Mouse (Mus musculus): ENCODE results near the gene Crisp4. TPM values are rescaled to one million over a fixed set of nuclear protein-coding genes. Genes with fewer than 3 reads are reported as not detected.
A peak's percentile ranks its signal among the peaks of the same experiment; 100 is the strongest.

Crisp4 gene
- polyA plus RNA-seq (2015; fragmentation: Nextera tagmentation; extraction: Ambion mirVana), result not detected in 2 replicates

DNA sequence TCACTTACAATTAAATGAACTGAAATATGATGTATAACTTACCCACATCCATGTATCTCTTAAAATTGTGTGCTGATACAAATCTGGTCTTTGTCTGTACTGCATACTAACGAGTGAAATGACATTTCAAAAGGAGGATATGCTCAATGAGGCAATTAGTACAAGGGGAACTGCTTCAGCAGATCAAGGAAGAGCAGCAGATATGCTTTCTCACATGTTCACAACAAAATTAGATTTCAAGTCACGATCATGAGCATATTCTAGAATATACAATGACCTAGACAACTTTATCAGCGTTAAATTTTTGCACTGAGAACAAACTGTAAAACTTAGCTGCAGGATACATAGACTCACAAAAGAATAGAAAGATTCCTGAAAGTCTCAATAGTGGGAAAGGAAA is at the start of gene Crisp4:
TSS of gene Crisp4 (minus strand) at position 101 of the 400 bp plus-strand sequence.
- H3K9ac ChIP-seq, result no peak within 1 kb of the TSS
- no peak for ATAC-seq (ENCODE audit: borderline replicate concordance, extremely low read depth, low FRiP score, low TSS enrichment)
- H3K27me3 ChIP-seq, result no peaks in the 10 kb centered on the region
- H3K4me2 ChIP-seq, result no peak within 1 kb of the TSS
- no peak within 1 kb of the TSS for H3K27ac ChIP-seq
- H3K36me3 ChIP-seq, result no peaks in the 10 kb centered on the region
- 66% methylated on average over 3 of the region's 3 CpGs for WGBS
- H3K4me3 ChIP-seq, result no peak within 1 kb of the TSS
- H3K4me1 ChIP-seq, result no peaks in the 10 kb centered on the region
- H3K9me3 ChIP-seq, result no peaks in the 10 kb centered on the region

DNA sequence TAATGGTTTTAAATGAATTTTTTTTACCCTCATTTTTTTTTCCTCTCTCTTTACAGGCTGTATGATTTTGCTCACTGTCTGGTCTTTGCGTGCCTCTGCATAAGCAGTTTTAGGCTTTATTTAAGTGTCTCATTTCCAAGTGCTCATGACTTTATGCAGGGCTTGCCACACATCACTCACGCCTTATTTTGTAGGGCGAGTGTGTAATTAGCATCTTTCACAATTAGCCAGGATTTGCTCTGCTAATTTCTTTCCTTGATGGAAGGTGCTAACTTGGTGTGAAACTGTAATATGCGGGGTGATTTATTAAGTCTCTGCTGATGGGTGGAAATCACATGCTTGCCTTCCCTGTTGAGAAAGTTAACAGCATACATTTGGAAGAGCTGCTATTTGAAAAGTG is 46.0 kb upstream of the Crisp4 start:
- Histone ChIP-seq H3K4me1 (no peaks in the 10 kb centered on the region), H3K27ac (no peak overlapping the region), H3K4me2 (no peak overlapping the region), H3K9me3 (no peaks in the 10 kb centered on the region), H3K9ac (no peak overlapping the region), H3K4me3 (no peak overlapping the region), H3K36me3 (no peaks in the 10 kb centered on the region), H3K27me3 (no peaks in the 10 kb centered on the region)
- ATAC-seq (ENCODE audit: borderline replicate concordance, extremely low read depth, low FRiP score, low TSS enrichment), result no peak
- WGBS, result 46% methylated on average over 4 of the region's 4 CpGs

DNA sequence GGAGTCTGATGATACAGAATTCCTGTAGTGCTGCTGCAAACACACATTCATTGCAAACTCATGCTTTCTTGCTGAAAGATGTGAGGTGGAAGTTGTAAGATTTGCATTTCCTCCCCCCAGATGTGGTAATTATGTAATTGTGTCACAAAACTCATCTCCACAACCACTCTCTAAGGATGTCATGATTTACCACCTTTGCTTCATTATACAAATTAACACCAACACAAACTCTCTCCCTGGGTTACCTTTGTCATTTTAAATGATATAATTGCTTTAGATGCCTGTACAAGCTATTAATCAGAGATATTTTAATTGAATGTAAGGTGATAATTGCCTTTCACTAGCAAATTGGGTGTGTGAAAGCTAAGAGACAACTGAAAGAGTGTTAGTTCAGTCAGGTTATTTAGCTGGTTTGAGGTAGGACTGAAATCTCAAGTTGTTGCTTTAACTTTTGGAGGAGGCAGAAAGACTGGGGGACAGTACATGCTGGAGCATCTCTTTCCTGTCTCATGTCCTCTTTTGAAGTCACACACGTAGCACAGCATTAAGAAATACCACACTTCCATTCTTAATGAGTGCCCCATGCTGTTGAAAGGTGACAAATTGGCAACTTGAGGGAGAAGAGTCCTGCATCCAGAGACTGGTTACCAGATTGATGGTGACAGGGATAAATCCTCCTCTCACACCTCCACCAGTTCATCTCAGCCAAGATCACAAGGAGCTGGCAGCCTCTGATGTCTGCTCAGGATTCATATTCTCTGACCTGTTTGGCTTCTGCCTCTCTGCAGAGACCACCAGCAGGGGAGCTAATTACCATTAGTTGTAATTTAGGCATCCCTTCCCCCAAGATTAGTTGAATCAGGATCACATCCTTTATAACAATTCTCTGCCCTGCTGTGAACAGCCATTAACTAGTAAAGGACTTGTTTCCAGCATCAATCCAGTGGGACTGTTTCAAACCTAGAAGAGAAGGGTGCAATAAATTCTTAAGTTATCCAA is 45.3 kb upstream of the Crisp4 start:
- no peak overlapping the region for H3K9ac ChIP-seq
- H3K27me3 ChIP-seq, result no peaks in the 10 kb centered on the region
- no peak overlapping the region for H3K4me3 ChIP-seq
- no peak overlapping the region for H3K27ac ChIP-seq
- H3K9me3 ChIP-seq, result no peaks in the 10 kb centered on the region
- H3K4me1 ChIP-seq, result no peaks in the 10 kb centered on the region
- no peak for ATAC-seq (ENCODE audit: borderline replicate concordance, extremely low read depth, low FRiP score, low TSS enrichment)
- H3K36me3 ChIP-seq, result no peaks in the 10 kb centered on the region
- no peak overlapping the region for H3K4me2 ChIP-seq
- WGBS, result 4% methylated on average over 1 of the region's 1 CpGs

DNA sequence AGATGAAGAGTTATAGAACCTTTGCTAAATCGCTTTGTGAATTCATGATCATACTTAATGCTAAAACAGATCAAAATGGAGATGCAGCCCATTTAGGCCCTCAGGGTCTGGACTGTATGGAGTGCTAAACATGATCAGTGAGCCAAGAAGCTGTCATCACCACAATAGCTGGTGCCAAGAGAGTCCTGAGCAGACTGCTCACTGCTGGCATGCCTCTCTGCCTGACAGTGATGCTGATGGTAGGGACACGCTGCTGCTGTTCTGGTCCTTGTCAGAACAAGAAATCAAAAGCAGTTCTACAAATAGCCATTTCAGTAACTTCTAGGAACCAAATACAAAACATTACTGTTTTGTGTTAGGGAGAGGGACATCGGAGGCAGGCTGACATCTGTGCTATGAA is 35.5 kb upstream of the Crisp4 start:
- ATAC-seq (ENCODE audit: borderline replicate concordance, extremely low read depth, low FRiP score, low TSS enrichment), result peak; percentile 84; the same call in 1 of the 2 replicates
- H3K4me1 ChIP-seq, result no peaks in the 10 kb centered on the region
- no peak overlapping the region for H3K9ac ChIP-seq
- WGBS, result 54% methylated on average over 3 of the region's 3 CpGs
- H3K36me3 ChIP-seq, result no peaks in the 10 kb centered on the region
- no peaks in the 10 kb centered on the region for H3K9me3 ChIP-seq
- H3K27me3 ChIP-seq, result no peaks in the 10 kb centered on the region
- no peak overlapping the region for H3K4me3 ChIP-seq
- no peak overlapping the region for H3K4me2 ChIP-seq
- H3K27ac ChIP-seq, result no peak overlapping the region

DNA sequence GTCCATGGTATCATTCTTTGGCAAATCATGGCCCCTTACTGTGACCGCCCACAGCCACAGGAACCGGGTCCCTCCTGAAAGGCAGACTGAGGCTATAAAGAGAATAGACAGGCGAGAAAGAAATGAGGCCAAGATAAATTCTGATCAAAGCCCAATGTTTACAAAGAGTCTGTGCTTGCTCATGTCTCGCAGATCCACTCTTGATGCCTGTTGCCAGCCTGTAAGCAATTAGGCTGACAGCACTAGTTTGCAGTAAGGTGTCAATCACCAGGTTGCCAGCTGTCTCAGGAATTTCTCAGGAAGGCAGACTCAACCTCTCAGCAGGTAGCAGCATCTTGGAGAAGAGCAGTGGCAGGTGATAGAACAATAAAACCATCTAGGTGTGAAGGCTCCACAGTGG is 24.9 kb upstream of the Crisp4 start:
- ATAC-seq (ENCODE audit: borderline replicate concordance, extremely low read depth, low FRiP score, low TSS enrichment), result no peak
- H3K27me3 ChIP-seq, result no peaks in the 10 kb centered on the region
- H3K4me2 ChIP-seq, result no peak overlapping the region

DNA sequence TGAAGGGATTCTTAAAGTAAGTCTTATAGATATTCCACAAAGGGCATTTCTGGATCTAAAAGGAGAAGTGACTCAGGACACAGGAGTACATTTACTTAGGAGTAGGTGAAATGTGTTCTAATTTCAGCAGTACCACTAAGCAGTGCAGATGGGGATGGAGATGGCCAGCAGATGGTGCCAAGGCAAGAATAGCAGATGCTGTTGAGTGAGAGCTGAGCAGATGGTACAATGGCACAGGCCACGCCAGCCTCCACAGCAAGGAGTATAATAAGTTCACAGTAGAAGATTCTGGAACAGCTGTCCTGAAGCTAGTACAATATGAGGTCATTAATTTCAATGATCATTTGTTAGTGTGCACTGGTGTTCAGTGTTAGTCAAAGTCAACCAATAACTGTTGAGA is 22.6 kb upstream of the Crisp4 start:
- Histone ChIP-seq H3K27ac (no peak overlapping the region), H3K27me3 (no peaks in the 10 kb centered on the region), H3K9me3 (no peaks in the 10 kb centered on the region), H3K36me3 (no peaks in the 10 kb centered on the region), H3K4me1 (no peaks in the 10 kb centered on the region), H3K4me3 (no peak overlapping the region), H3K9ac (no peak overlapping the region), H3K4me2 (no peak overlapping the region)
- no peak for ATAC-seq (ENCODE audit: borderline replicate concordance, extremely low read depth, low FRiP score, low TSS enrichment)
- WGBS, result 61% methylated on average over 1 of the region's 1 CpGs

More for the DNA sequence above, 24.9 kb upstream of the Crisp4 start:
- WGBS, result 58% methylated on average over 4 of the region's 4 CpGs
- no peaks in the 10 kb centered on the region for H3K4me1 ChIP-seq
- no peak overlapping the region for H3K4me3 ChIP-seq
- no peaks in the 10 kb centered on the region for H3K36me3 ChIP-seq
- H3K9me3 ChIP-seq, result no peaks in the 10 kb centered on the region
- no peak overlapping the region for H3K27ac ChIP-seq
- H3K9ac ChIP-seq, result no peak overlapping the region

DNA sequence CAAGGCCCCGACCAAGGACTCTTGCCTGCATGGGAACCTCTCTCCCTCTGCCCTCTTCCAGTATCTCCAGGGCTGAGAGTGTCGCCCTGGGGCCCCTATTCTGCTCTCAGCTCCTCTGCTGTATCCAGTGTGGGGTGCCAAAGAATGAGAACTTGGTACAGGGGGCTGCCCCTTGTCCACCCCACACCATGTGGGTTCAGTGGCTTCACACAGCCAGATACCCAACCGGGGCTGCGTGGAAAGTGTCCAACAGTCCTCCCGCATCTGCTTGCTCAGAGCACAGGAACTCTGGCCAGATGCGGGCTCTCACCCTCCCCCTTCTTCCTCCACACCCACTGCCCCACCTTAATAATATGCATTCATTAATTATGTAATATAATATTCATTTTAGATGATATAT is 13.4 kb upstream of the Crisp4 start:
- ATAC-seq (ENCODE audit: borderline replicate concordance, extremely low read depth, low FRiP score, low TSS enrichment), result no peak

DNA sequence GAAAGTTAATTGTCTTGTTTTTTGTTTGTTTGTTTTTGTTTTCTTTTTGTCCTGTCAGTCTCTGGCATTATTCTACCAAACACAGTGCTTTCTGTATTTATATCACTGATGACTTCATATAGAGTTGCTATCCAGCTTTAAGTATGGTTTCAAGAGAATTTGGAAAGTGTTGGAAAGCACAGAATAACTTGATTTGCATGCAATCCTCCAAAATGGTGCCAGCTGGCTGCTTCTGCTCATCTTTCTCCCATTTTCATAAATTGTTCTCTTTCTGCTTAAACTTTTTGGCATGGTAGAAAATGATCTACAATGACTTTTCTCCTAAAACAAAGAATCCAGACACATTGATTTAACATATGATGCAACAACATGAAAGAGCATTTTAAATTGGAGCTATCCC is 2.5 kb upstream of the Crisp4 start:
- Histone ChIP-seq H3K36me3 (no peaks in the 10 kb centered on the region), H3K27ac (no peak overlapping the region), H3K4me2 (no peak overlapping the region), H3K9ac (no peak overlapping the region), H3K9me3 (no peaks in the 10 kb centered on the region), H3K27me3 (no peaks in the 10 kb centered on the region), H3K4me1 (no peaks in the 10 kb centered on the region), H3K4me3 (no peak overlapping the region)
- no peak for ATAC-seq (ENCODE audit: borderline replicate concordance, extremely low read depth, low FRiP score, low TSS enrichment)

More for the DNA sequence above, 13.4 kb upstream of the Crisp4 start:
- WGBS, result 71% methylated on average over 6 of the region's 6 CpGs
- H3K4me1 ChIP-seq, result no peaks in the 10 kb centered on the region
- H3K36me3 ChIP-seq, result no peaks in the 10 kb centered on the region
- H3K4me2 ChIP-seq, result no peak overlapping the region
- H3K27me3 ChIP-seq, result no peaks in the 10 kb centered on the region
- no peak overlapping the region for H3K9ac ChIP-seq
- no peaks in the 10 kb centered on the region for H3K9me3 ChIP-seq
- H3K4me3 ChIP-seq, result no peak overlapping the region
- H3K27ac ChIP-seq, result no peak overlapping the region

DNA sequence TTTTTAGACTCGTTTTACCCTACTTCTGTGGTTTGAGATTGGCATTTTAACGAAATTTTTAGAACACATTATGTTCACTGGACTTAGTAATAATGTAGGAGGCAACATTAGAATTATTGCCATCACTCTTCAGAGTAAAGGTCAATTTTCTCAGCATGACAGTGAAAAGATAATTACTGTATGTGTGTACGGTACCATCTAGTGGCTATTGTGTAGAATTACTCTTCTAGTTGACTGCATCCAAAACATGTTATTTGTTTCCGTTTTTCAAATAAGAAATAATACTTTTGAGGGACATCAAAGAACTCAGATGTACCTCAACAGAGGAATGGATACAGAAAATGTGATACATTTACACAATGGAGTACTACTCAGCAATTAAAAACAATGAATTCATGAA is 14.0 kb downstream of the Crisp4 start:
- Histone ChIP-seq H3K27ac (no peak overlapping the region), H3K27me3 (no peaks in the 10 kb centered on the region), H3K4me1 (no peaks in the 10 kb centered on the region), H3K4me2 (no peak overlapping the region), H3K4me3 (no peak overlapping the region), H3K9ac (no peak overlapping the region), H3K9me3 (no peaks in the 10 kb centered on the region), H3K36me3 (no peaks in the 10 kb centered on the region)
- WGBS, result 52% methylated on average over 4 of the region's 4 CpGs
- no peak for ATAC-seq (ENCODE audit: borderline replicate concordance, extremely low read depth, low FRiP score, low TSS enrichment)

DNA sequence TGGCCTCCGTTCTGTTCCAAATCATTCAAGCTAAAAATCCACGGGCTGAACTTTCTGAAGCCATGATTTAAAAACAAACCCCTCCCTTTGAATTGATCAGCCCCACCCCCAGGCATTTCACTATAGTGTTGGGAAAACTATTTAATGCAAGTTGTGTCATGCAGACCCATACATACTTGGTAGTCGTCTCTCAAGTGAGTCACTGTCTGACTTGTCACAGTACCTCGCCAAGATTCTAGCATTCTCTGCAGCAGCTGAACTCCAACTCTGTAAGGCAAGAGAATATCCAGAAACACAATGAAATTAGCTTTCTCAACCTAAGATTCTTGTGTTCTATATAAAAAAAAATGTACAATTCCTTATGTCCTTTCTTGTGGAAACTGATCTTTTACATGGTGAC is 15.7 kb downstream of the Crisp4 start:
- Histone ChIP-seq H3K27me3 (no peaks in the 10 kb centered on the region), H3K4me3 (no peak overlapping the region), H3K4me1 (no peaks in the 10 kb centered on the region), H3K36me3 (no peaks in the 10 kb centered on the region), H3K27ac (no peak overlapping the region), H3K9me3 (no peaks in the 10 kb centered on the region), H3K4me2 (no peak overlapping the region), H3K9ac (no peak overlapping the region)
- no peak for ATAC-seq (ENCODE audit: borderline replicate concordance, extremely low read depth, low FRiP score, low TSS enrichment)
- WGBS, result 72% methylated on average over 4 of the region's 4 CpGs

DNA sequence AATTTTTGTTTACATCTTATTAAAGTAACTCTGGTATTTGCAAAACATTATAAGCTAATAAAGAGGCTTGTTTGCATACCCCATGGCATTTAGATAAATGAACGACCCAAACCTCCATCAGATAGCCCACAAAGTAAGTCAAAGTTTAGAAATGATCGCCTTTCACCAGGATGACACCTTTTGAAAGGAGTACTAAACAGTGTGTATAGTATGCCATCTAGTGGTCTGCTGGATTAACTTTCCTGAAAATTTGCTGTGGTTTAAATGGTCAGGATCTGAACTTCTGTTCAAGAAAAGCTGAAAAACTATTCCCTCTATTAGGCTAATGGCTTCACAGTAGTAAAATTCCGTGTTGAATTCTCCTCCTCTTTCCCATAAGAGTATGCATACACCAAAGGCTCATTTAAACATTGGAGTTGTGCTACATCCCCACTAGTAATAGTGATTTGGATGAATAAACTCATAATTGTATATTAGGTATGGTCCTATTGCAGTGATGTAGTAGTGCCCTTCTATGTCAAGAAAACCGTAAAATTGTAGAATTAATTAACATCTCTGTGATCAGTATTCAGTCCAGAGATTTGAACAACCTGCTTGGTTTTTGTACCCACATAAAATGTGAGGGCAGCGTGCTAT is 38.9 kb downstream of the Crisp4 start:
- H3K9ac ChIP-seq, result no peak overlapping the region
- no peaks in the 10 kb centered on the region for H3K36me3 ChIP-seq
- WGBS, result 31% methylated on average over 5 of the region's 5 CpGs
- H3K9me3 ChIP-seq, result no peaks in the 10 kb centered on the region
- no peak overlapping the region for H3K4me3 ChIP-seq
- no peaks in the 10 kb centered on the region for H3K27me3 ChIP-seq
- ATAC-seq (ENCODE audit: borderline replicate concordance, extremely low read depth, low FRiP score, low TSS enrichment), result no peak
- H3K4me1 ChIP-seq, result no peaks in the 10 kb centered on the region
- no peak overlapping the region for H3K27ac ChIP-seq
- H3K4me2 ChIP-seq, result no peak overlapping the region

DNA sequence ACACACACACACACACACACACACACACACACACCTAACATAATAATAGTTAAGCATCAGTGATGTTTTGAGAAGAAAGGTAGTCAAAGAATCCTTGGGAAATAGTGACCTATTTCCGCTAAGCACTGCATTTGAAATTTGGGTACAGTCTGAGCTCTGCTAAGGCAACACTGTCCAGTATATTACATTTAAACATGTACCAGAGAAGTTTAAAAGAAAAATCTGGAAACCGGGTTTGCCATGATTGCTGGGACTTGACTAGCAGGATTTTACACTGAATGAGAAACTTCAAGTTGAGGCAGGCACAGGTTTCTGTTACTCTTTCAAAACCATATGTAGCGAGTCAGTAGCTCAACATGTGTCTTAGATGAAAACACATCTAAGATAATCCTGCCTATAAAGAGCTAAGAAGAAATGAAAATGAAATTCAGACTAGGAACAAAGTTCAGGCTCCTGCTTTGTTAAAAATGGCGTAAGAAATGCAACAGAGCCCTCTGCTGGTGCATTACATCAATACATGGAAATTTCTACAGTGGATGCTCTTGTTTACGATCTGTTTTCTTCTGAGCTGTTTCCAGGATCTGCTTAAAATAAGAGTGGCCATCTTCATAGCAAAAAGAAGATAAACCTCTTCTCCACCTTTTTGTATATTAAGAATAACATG is 39.7 kb downstream of the Crisp4 start:
- Histone ChIP-seq H3K27me3 (no peaks in the 10 kb centered on the region), H3K4me2 (no peak overlapping the region), H3K27ac (no peak overlapping the region), H3K4me3 (no peak overlapping the region), H3K9me3 (no peaks in the 10 kb centered on the region), H3K4me1 (no peaks in the 10 kb centered on the region), H3K9ac (no peak overlapping the region), H3K36me3 (no peaks in the 10 kb centered on the region)
- WGBS, result 44% methylated on average over 5 of the region's 5 CpGs
- ATAC-seq (ENCODE audit: borderline replicate concordance, extremely low read depth, low FRiP score, low TSS enrichment), result no peak
